Mouse (Mus musculus) liver, embryonic 14.5 days (tissue): ENCODE results near the gene Tulp1. TPM values are rescaled to one million over a fixed set of nuclear protein-coding genes. Genes with fewer than 3 reads are reported as not detected.
A peak's percentile ranks its signal among the peaks of the same experiment; 100 is the strongest.

ENCODE experiments used
- ATAC-seq: fragments of 200-750 bp; cut with Nextera tagmentation; 2 replicates; pipeline ENCODE4 v1.8.0; 2017; ENCODE audit warnings: moderate number of reproducible peaks, mild to moderate bottlenecking, moderate library complexity; ENCODE audit not compliant: insufficient read depth
- DNase-seq, 3 experiments: peaks; one replicate each; pipeline ENCODE4 v3.0.0-alpha.2; 2012 to 2013; ENCODE audit warnings: low read depth in 3 of 3, low spot score in 3 of 3
- H3K27ac ChIP-seq: fragments of 300-500 bp; sonication (generic); 2 replicates; pipeline ENCODE4 v1.5.1; 2014; ENCODE audit warnings: moderate library complexity, mild to moderate bottlenecking, control low read depth, inconsistent platforms
- H3K27me3 ChIP-seq: fragments of 300-500 bp; sonication (generic); 2 replicates; pipeline ENCODE4 v1.6.1; 2014; ENCODE audit warnings: mild to moderate bottlenecking, low read length, moderate library complexity; ENCODE audit not compliant: control insufficient read depth, insufficient read depth
- H3K36me3 ChIP-seq: fragments of 300-500 bp; sonication (generic); replicated peaks from 2 replicates; pipeline ENCODE4 v1.6.1; 2014; ENCODE audit warnings: low read depth; ENCODE audit not compliant: control insufficient read depth, insufficient read depth
- H3K4me1 ChIP-seq, 2 experiments: fragments of 200-500 bp in 1 of 2; fragments of 300-500 bp in 1 of 2; sonication (generic) in 1 of 2; replicated peaks; 2 replicates each; pipeline ENCODE4 v1.6.1; 2012 to 2014; ENCODE audit warnings: antibody characterized with exemption in 1 of 2, inconsistent platforms in 1 of 2, low read length in 1 of 2; ENCODE audit not compliant: control insufficient read depth in 2 of 2, insufficient read depth in 2 of 2
- H3K4me2 ChIP-seq: fragments of 300-500 bp; sonication (generic); 2 replicates; pipeline ENCODE4 v1.6.1; 2014; ENCODE audit warnings: low read depth, mild to moderate bottlenecking, control low read depth, moderate library complexity
- H3K4me3 ChIP-seq, 2 experiments: fragments of 200-500 bp in 1 of 2; fragments of 300-500 bp in 1 of 2; sonication (generic) in 1 of 2; 2 replicates each; pipeline ENCODE4 v1.5.1; 2012 to 2014; ENCODE audit warnings: low read depth in 2 of 2, low read length in 2 of 2, mild to moderate bottlenecking in 2 of 2, control low read depth in 1 of 2, inconsistent platforms in 1 of 2, moderate library complexity in 1 of 2; ENCODE audit not compliant: insufficient read depth in 1 of 2
- H3K9ac ChIP-seq: fragments of 300-500 bp; sonication (generic); replicated peaks from 2 replicates; pipeline ENCODE4 v1.6.1; 2014; ENCODE audit warnings: mild to moderate bottlenecking, control low read depth, moderate library complexity
- H3K9me3 ChIP-seq: fragments of 300-500 bp; sonication (generic); 2 replicates; pipeline ENCODE4 v1.6.1; 2016; ENCODE audit warnings: low read length, mixed read lengths; ENCODE audit not compliant: control insufficient read depth
- CTCF ChIP-seq: IDR thresholded peaks from 2 replicates; pipeline ENCODE4 v1.5.1; 2016; ENCODE audit warnings: antibody characterized with exemption, low read depth, control low read depth
- EP300 ChIP-seq: IDR thresholded peaks from 2 replicates; pipeline ENCODE4 v1.6.1; 2016; ENCODE audit warnings: antibody characterized with exemption, low read depth
- WGBS: fragments of 180-500 bp; shearing (Covaris S2); extraction: QIAGEN DNeasy Blood & Tissue Kit; methylation state at CpG from one replicate; pipeline ENCODE4 v1.1.7; 2014; ENCODE audit not compliant: insufficient replicate concordance; 5-methylcytosine and 5-hydroxymethylcytosine counted together
- polyA plus RNA-seq, 2 experiments: library from polyadenylated mRNA; depleted of rRNA in 1 of 2; stranded (reverse) in 1 of 2; unstranded in 1 of 2; fragments of >200 nt; fragmentation: Nextera tagmentation in 1 of 2; extraction: Ambion mirVana in 1 of 2; gene quantifications; 2 replicates each; pipeline versions ENCODE4 v1.2.1 to v1.2.3; 2012 to 2014

The Tulp1 gene
- polyA plus RNA-seq, 2 experiments, result 0.26 to 0.28 TPM

DNA sequence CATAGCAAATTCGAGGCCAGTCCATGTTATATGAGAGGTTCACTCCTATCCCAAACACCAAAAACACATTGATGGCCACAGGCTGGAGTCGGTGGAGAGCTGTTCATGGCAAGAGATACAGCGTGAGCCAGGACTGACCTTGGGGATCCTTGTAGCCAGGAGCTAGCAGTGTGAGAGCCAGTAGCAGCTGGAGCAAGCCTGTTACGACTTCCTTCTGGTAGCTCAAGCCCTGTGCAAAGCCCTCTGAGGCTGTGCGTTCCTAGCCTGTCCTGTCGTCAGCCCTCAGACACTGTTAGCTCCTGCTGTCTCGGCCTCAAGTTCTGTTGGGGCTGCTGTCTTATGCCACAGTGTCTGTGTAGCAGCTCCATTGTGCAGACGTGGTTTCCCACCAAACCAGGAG lies 41.2 kb downstream of the Tulp1 start:
- H3K9me3 ChIP-seq, result no peaks in the 10 kb centered on the region; the same call in 1 of the 2 replicates
- no peaks in the 10 kb centered on the region for H3K36me3 ChIP-seq
- WGBS, result 81% methylated on average over 8 of the region's 8 CpGs
- ATAC-seq, result no peak
- H3K4me3 ChIP-seq, result no peak overlapping the region
- H3K4me1 ChIP-seq, result peaks cover 0 to 8% of the 10 kb centered on the region in 2 experiments; a peak in 3 of 4 replicates
- no peak overlapping the region for H3K27ac ChIP-seq
- H3K27me3 ChIP-seq, result no peaks in the 10 kb centered on the region
- no peak overlapping the region for H3K4me2 ChIP-seq
- no peak for DNase-seq
- no peak for TF ChIP-seq EP300
- TF ChIP-seq CTCF, result no peak
- H3K9ac ChIP-seq, result no peak overlapping the region

DNA sequence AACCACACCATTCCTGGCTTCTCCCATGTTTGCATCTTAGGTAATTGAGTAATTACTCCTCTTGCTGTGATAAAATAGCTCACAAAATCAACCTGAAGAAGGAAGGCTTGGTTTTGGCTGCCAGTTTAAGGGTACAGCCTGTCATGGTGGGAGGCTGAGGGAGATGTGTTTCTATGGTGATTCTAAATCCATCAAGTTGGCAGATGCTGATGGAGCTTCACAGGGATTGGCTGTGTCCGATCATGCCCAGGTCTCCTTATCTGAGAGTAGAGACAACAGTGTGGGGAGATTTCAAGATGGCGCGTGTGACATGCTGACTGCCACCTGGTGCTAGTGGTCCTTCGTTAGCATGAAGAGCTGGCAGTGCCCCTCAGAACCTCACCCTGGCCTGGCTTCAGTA lies 43.3 kb downstream of the Tulp1 start:
- no peaks in the 10 kb centered on the region; the same call in 1 of the 2 replicates for H3K9me3 ChIP-seq
- H3K36me3 ChIP-seq, result no peaks in the 10 kb centered on the region
- H3K27ac ChIP-seq, result no peak overlapping the region
- no peak for TF ChIP-seq CTCF
- TF ChIP-seq EP300, result no peak
- no peak overlapping the region for H3K9ac ChIP-seq
- no peak for ATAC-seq
- 79% methylated on average over 4 of the region's 4 CpGs for WGBS
- H3K4me1 ChIP-seq, result peaks cover 0 to 12% of the 10 kb centered on the region in 2 experiments; a peak in 3 of 4 replicates
- no peaks in the 10 kb centered on the region for H3K27me3 ChIP-seq
- DNase-seq, result no peak
- H3K4me2 ChIP-seq, result no peak overlapping the region
- no peak overlapping the region for H3K4me3 ChIP-seq

DNA sequence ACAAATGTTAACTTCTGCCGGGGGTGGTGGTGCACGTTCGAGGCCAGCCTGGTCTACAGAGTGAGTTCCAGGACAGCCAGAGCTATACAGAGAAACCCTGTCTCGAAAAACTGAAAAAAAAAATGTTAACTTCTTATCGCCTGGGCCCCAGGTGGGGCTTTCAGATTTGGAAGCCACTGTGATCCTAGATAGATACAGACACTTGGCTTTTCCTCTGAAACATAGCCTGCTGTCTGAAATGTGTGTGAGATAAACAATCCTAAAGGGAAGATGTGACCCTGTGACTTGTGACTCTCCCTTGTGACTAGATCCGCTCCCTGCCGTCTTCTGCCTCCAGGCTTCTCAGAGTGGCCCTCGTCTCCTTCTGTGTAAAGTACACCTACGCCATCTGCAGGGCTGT lies 47.3 kb downstream of the Tulp1 start:
- peak in 2 of 3 experiments; percentile 53 to 58 for DNase-seq
- peaks cover 3 to 18% of the 10 kb centered on the region in 2 experiments; a peak in 3 of 4 replicates for H3K4me1 ChIP-seq
- 28% methylated on average over 9 of the region's 9 CpGs for WGBS
- H3K27ac ChIP-seq, result no peak overlapping the region
- no peaks in the 10 kb centered on the region for H3K27me3 ChIP-seq
- TF ChIP-seq CTCF, result no peak
- peak; percentile 59; the same call in 1 of the 2 replicates for TF ChIP-seq EP300
- ATAC-seq, result peak; percentile 4; the same call in 1 of the 2 replicates
- no peak overlapping the region for H3K9ac ChIP-seq
- H3K9me3 ChIP-seq, result no peaks in the 10 kb centered on the region
- no peak overlapping the region for H3K4me3 ChIP-seq
- H3K36me3 ChIP-seq, result no peaks in the 10 kb centered on the region
- no peak overlapping the region for H3K4me2 ChIP-seq

GRCm38 (mm10) chr17:28317091-28317490 lies 47.9 kb downstream of the Tulp1 start:
- WGBS, result 65% methylated on average over 8 of the region's 8 CpGs
- DNase-seq, result no peak
- no peak for ATAC-seq
- H3K9ac ChIP-seq, result no peak overlapping the region
- H3K27ac ChIP-seq, result no peak overlapping the region
- TF ChIP-seq EP300 (no peak), CTCF (no peak)
- H3K4me2 ChIP-seq, result no peak overlapping the region
- no peaks in the 10 kb centered on the region for H3K9me3 ChIP-seq
- H3K4me3 ChIP-seq, result no peak overlapping the region
- H3K36me3 ChIP-seq, result no peaks in the 10 kb centered on the region
- peaks cover 7 to 22% of the 10 kb centered on the region in 2 experiments for H3K4me1 ChIP-seq
- no peaks in the 10 kb centered on the region for H3K27me3 ChIP-seq

- no peaks in the 10 kb centered on the region for H3K36me3 ChIP-seq
- WGBS, result 77% methylated on average over 9 of the region's 9 CpGs
Observed at GRCm38 (mm10) chr17:28316476-28316875, 48.5 kb downstream of the Tulp1 start.

More at GRCm38 (mm10) chr17:28316476-28316875, 48.5 kb downstream of the Tulp1 start:
- Histone ChIP-seq H3K4me3 (no peak overlapping the region), H3K4me1 (peaks cover 7 to 26% of the 10 kb centered on the region in 2 experiments), H3K9me3 (no peaks in the 10 kb centered on the region), H3K27ac (no peak overlapping the region), H3K4me2 (no peak overlapping the region), H3K27me3 (no peaks in the 10 kb centered on the region), H3K9ac (no peak overlapping the region)
- DNase-seq, result no peak
- ATAC-seq, result no peak
- TF ChIP-seq CTCF (peak; percentile 46), EP300 (no peak)
